Mouse (Mus musculus): ENCODE measurements around the gene Rora. TPM values are rescaled to one million over a fixed set of nuclear protein-coding genes. Genes with fewer than 3 reads are reported as not detected.

The Rora gene
- polyA plus RNA-seq, 2 experiments: 4.5 to 10.1 TPM

DNA sequence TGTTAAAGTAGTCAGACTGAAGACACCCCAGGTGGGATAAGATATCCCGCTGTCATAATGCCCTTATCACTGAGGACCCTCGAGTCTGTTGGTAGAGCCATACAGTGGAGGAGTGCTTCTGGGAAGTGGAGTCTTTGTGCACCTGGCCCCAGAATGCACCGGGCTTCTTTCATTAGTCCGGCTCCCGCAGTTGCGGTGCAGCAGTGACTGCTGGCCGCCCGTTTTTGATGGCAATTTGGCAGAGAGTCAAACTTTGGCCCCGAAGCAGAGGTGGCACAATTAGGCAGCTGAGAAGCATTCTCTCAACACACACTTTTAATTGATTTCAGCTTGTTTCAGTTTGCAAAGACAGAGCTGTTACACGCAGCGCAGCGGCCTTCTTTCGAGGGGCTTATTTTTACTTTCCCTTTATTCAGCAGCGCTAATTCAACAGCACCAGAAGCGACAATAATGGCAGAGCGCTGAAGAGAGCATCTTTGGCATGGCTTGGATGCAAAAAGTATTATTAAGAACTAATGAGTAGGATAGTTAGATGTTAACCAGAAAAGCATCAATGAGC lies 138.5 kb downstream of the Rora start:
- Histone ChIP-seq H3K4me1 (ENCODE audit: control insufficient read depth, insufficient read depth, low read length) (peaks cover 36% of the 10 kb centered on the region), H3K4me2 (replicated peaks; ENCODE audit: low read depth, low read length, severe bottlenecking) (peak overlapping the region; percentile 37), H3K9ac (ENCODE audit: low read depth, low read length, severe bottlenecking) (peak overlapping the region; percentile 32; the same call in 1 of the 2 replicates), H3K27ac (replicated peaks; ENCODE audit: low read depth, low read length) (no peak overlapping the region), H3K4me3 (replicated peaks; ENCODE audit: low read length) (peak overlapping the region; percentile 23), H3K36me3 (ENCODE audit: control insufficient read depth, insufficient read depth, low read length) (no peaks in the 10 kb centered on the region), H3K9me3 (ENCODE audit: control insufficient read depth, low read length) (no peaks in the 10 kb centered on the region), H3K27me3 (ENCODE audit: control insufficient read depth, insufficient read depth, low read length) (no peaks in the 10 kb centered on the region)
- DNase-seq (ENCODE audit: low spot score) (no peak), ATAC-seq (ENCODE audit: low FRiP score, low read depth) (no peak)
- 34% methylated on average over 16 of the region's 16 CpGs for WGBS
- TF ChIP-seq POLR2A (IDR thresholded peaks at IDR 0.05; ENCODE audit: borderline replicate concordance, extremely low read depth, insufficient read depth, insufficient read length): no peak

- no peak overlapping the region for H3K4me3 ChIP-seq (replicated peaks; ENCODE audit: low read length)
- H3K4me2 ChIP-seq (replicated peaks; ENCODE audit: low read depth, low read length, severe bottlenecking): no peak overlapping the region
- H3K4me1 ChIP-seq (ENCODE audit: control insufficient read depth, insufficient read depth, low read length): peaks cover 34% of the 10 kb centered on the region
- no peaks in the 10 kb centered on the region for H3K27me3 ChIP-seq (ENCODE audit: control insufficient read depth, insufficient read depth, low read length)
- H3K36me3 ChIP-seq (ENCODE audit: control insufficient read depth, insufficient read depth, low read length): no peaks in the 10 kb centered on the region
- H3K9ac ChIP-seq (ENCODE audit: low read depth, low read length, severe bottlenecking): no peak overlapping the region
- ATAC-seq (ENCODE audit: low FRiP score, low read depth) (peak; percentile 60; the same call in 1 of the 2 replicates), DNase-seq (ENCODE audit: low spot score) (peak; percentile 60)
- no peaks in the 10 kb centered on the region for H3K9me3 ChIP-seq (ENCODE audit: control insufficient read depth, low read length)
- no peak overlapping the region for H3K27ac ChIP-seq (replicated peaks; ENCODE audit: low read depth, low read length)
- TF ChIP-seq POLR2A (IDR thresholded peaks at IDR 0.05; ENCODE audit: borderline replicate concordance, extremely low read depth, insufficient read depth, insufficient read length): no peak
- WGBS: 15% methylated on average over 13 of the region's 13 CpGs
Measured at GRCm38 (mm10) chr9:68795314-68795713, 141.7 kb downstream of the Rora start.

DNA sequence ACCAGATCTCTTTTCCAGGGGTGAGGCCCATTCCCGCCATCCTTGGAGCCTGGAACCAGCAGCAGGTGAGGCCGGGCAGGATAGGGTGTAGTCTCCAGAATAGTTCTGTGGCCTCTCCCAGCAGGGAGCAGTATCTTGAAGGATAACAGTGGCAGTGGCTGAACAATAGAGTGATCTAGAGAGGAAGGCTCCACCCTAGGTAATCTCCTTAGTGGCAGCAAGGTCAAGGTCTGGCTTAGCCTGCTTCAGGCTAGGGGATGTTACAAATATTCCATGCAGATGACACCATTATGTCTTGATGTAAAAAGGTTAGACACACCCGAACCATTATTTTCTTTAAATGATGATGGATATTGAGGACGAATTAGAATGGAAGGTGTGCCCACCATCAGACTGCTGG lies 144.6 kb downstream of the Rora start:
- ATAC-seq (ENCODE audit: low FRiP score, low read depth) (no peak), DNase-seq (ENCODE audit: low spot score) (no peak)
- Histone ChIP-seq H3K27me3 (ENCODE audit: control insufficient read depth, insufficient read depth, low read length) (no peaks in the 10 kb centered on the region), H3K9me3 (ENCODE audit: control insufficient read depth, low read length) (no peaks in the 10 kb centered on the region), H3K4me1 (ENCODE audit: control insufficient read depth, insufficient read depth, low read length) (peaks cover 18% of the 10 kb centered on the region; the same call in 1 of the 2 replicates), H3K4me3 (replicated peaks; ENCODE audit: low read length) (no peak overlapping the region), H3K36me3 (ENCODE audit: control insufficient read depth, insufficient read depth, low read length) (no peaks in the 10 kb centered on the region), H3K27ac (replicated peaks; ENCODE audit: low read depth, low read length) (no peak overlapping the region), H3K4me2 (replicated peaks; ENCODE audit: low read depth, low read length, severe bottlenecking) (no peak overlapping the region), H3K9ac (ENCODE audit: low read depth, low read length, severe bottlenecking) (no peak overlapping the region)
- TF ChIP-seq POLR2A (IDR thresholded peaks at IDR 0.05; ENCODE audit: borderline replicate concordance, extremely low read depth, insufficient read depth, insufficient read length): no peak
- 88% methylated on average over 4 of the region's 4 CpGs for WGBS

GRCm38 (mm10) chr9:68799065-68799464 lies 145.5 kb downstream of the Rora start:
- WGBS: 81% methylated on average over 6 of the region's 6 CpGs
- DNase-seq (ENCODE audit: low spot score): no peak

GRCm38 (mm10) chr9:68804229-68804628 lies 150.6 kb downstream of the Rora start:
- TF ChIP-seq POLR2A (IDR thresholded peaks at IDR 0.05; ENCODE audit: borderline replicate concordance, extremely low read depth, insufficient read depth, insufficient read length): no peak
- no peak for DNase-seq (ENCODE audit: low spot score)
- 51% methylated on average over 6 of the region's 6 CpGs for WGBS

More at GRCm38 (mm10) chr9:68799065-68799464, 145.5 kb downstream of the Rora start:
- Histone ChIP-seq H3K27ac (replicated peaks; ENCODE audit: low read depth, low read length) (no peak overlapping the region), H3K4me3 (replicated peaks; ENCODE audit: low read length) (no peak overlapping the region), H3K9me3 (ENCODE audit: control insufficient read depth, low read length) (no peaks in the 10 kb centered on the region), H3K4me2 (replicated peaks; ENCODE audit: low read depth, low read length, severe bottlenecking) (no peak overlapping the region), H3K9ac (ENCODE audit: low read depth, low read length, severe bottlenecking) (no peak overlapping the region), H3K4me1 (ENCODE audit: control insufficient read depth, insufficient read depth, low read length) (peaks cover 18% of the 10 kb centered on the region; the same call in 1 of the 2 replicates), H3K36me3 (ENCODE audit: control insufficient read depth, insufficient read depth, low read length) (no peaks in the 10 kb centered on the region), H3K27me3 (ENCODE audit: control insufficient read depth, insufficient read depth, low read length) (no peaks in the 10 kb centered on the region)
- no peak for TF ChIP-seq POLR2A (IDR thresholded peaks at IDR 0.05; ENCODE audit: borderline replicate concordance, extremely low read depth, insufficient read depth, insufficient read length)
- ATAC-seq (ENCODE audit: low FRiP score, low read depth): no peak

More at GRCm38 (mm10) chr9:68804229-68804628, 150.6 kb downstream of the Rora start:
- Histone ChIP-seq H3K9ac (ENCODE audit: low read depth, low read length, severe bottlenecking) (no peak overlapping the region), H3K36me3 (ENCODE audit: control insufficient read depth, insufficient read depth, low read length) (no peaks in the 10 kb centered on the region), H3K27me3 (ENCODE audit: control insufficient read depth, insufficient read depth, low read length) (no peaks in the 10 kb centered on the region), H3K27ac (replicated peaks; ENCODE audit: low read depth, low read length) (no peak overlapping the region), H3K4me1 (ENCODE audit: control insufficient read depth, insufficient read depth, low read length) (peaks cover 2% of the 10 kb centered on the region; the same call in 1 of the 2 replicates), H3K4me3 (replicated peaks; ENCODE audit: low read length) (no peak overlapping the region), H3K9me3 (ENCODE audit: control insufficient read depth, low read length) (no peaks in the 10 kb centered on the region), H3K4me2 (replicated peaks; ENCODE audit: low read depth, low read length, severe bottlenecking) (no peak overlapping the region)
- no peak for ATAC-seq (ENCODE audit: low FRiP score, low read depth)
